Mouse (Mus musculus) MEL (cell line): Measurements from ENCODE around the gene Olfr1043. TPM values are rescaled to one million over a fixed set of nuclear protein-coding genes. Genes with fewer than 3 reads are reported as not detected.

ENCODE experiments used
- DNase-seq: peaks from one replicate; pipeline ENCODE4 v3.0.0; 2011; ENCODE audit warnings: low read depth, low spot score
- H3K27ac ChIP-seq: 2 replicates; pipeline ENCODE4 v1.5.1; 2012; ENCODE audit warnings: low read depth, mild to moderate bottlenecking, control low read depth, low read length, moderate library complexity; ENCODE audit not compliant: control insufficient read depth
- H3K27me3 ChIP-seq, 2 experiments: fragments of 150-350 bp in 1 of 2; sonication (generic) in 1 of 2; 2 replicates each; pipeline ENCODE4 v1.6.1; 2012; ENCODE audit warnings: low read length in 2 of 2, mild to moderate bottlenecking in 2 of 2, improper control_type of control experiment in 1 of 2, moderate library complexity in 1 of 2; ENCODE audit not compliant: insufficient read depth in 2 of 2, control insufficient read depth in 1 of 2
- H3K36me3 ChIP-seq, 2 experiments: 2 replicates each; pipeline ENCODE4 v1.6.1; 2012 to 2014; ENCODE audit warnings: low read length in 2 of 2, improper control_type of control experiment in 1 of 2, inconsistent platforms in 1 of 2, mild to moderate bottlenecking in 1 of 2; ENCODE audit not compliant: insufficient read depth in 2 of 2, control insufficient read depth in 1 of 2
- H3K4me1 ChIP-seq, 2 experiments: fragments of 150-350 bp in 1 of 2; sonication (generic) in 1 of 2; 2 replicates each; pipeline ENCODE4 v1.6.1; 2012; ENCODE audit warnings: low read length in 2 of 2, improper control_type of control experiment in 1 of 2, mild to moderate bottlenecking in 1 of 2; ENCODE audit not compliant: insufficient read depth in 2 of 2, control insufficient read depth in 1 of 2
- H3K4me3 ChIP-seq, 2 experiments: fragments of 150-350 bp in 1 of 2; sonication (generic) in 1 of 2; 2 replicates each; pipeline ENCODE4 v1.5.1; 2012; ENCODE audit warnings: low read depth in 2 of 2, low read length in 2 of 2, mild to moderate bottlenecking in 2 of 2, moderate library complexity in 2 of 2, control low read depth in 1 of 2, improper control_type of control experiment in 1 of 2; ENCODE audit not compliant: control insufficient read depth in 1 of 2, insufficient read depth in 1 of 2
- H3K79me2 ChIP-seq: 2 replicates; pipeline ENCODE4 v1.6.1; 2012; ENCODE audit warnings: mild to moderate bottlenecking, low read length, moderate library complexity; ENCODE audit not compliant: control insufficient read depth, poor library complexity, insufficient read depth
- H3K9ac ChIP-seq: 2 replicates; pipeline ENCODE4 v1.6.1; 2012; ENCODE audit warnings: low read depth, mild to moderate bottlenecking, control low read depth, low read length, moderate library complexity; ENCODE audit not compliant: control insufficient read depth, poor library complexity, severe bottlenecking
- H3K9me3 ChIP-seq: fragments of 150-350 bp; sonication (generic); replicated peaks from 2 replicates; pipeline ENCODE4 v1.6.1; 2012; ENCODE audit warnings: mild to moderate bottlenecking, low read length, improper control_type of control experiment, moderate library complexity; ENCODE audit not compliant: insufficient read depth
- BHLHE40 ChIP-seq: IDR thresholded peaks from 2 replicates; pipeline ENCODE4 v1.6.1; 2012; ENCODE audit warnings: low read depth, mild to moderate bottlenecking, inconsistent platforms, low read length, improper control_type of control experiment, borderline replicate concordance
- CHD2 ChIP-seq: IDR thresholded peaks from 2 replicates; pipeline ENCODE4 v1.6.1; 2011; ENCODE audit warnings: low read length, improper control_type of control experiment
- CTCF ChIP-seq, 3 experiments: IDR thresholded peaks in 2 of 3; conservative IDR thresholded peaks in 1 of 3; 2 replicates each; pipeline ENCODE4 v1.5.1; 2011 to 2012; ENCODE audit warnings: low read length in 3 of 3, low read depth in 2 of 3, mild to moderate bottlenecking in 2 of 3, improper control_type of control experiment in 1 of 3, inconsistent platforms in 1 of 3, mixed read lengths in 1 of 3, moderate library complexity in 1 of 3; ENCODE audit not compliant: control insufficient read depth in 1 of 3, insufficient read depth in 1 of 3, poor library complexity in 1 of 3, severe bottlenecking in 1 of 3
- E2F4 ChIP-seq: IDR thresholded peaks from 2 replicates; pipeline ENCODE4 v1.6.1; 2011; ENCODE audit warnings: low read depth, low read length, improper control_type of control experiment, borderline replicate concordance
- ELF1 ChIP-seq: IDR thresholded peaks from 2 replicates; pipeline ENCODE4 v1.6.1; 2014; ENCODE audit warnings: low read depth, mild to moderate bottlenecking, inconsistent platforms, low read length, improper control_type of control experiment, moderate library complexity
- EP300 ChIP-seq, 2 experiments: IDR thresholded peaks; 2 replicates each; pipeline ENCODE4 v1.6.1; 2011; ENCODE audit warnings: improper control_type of control experiment in 2 of 2, low read length in 2 of 2, low read depth in 1 of 2, mild to moderate bottlenecking in 1 of 2
- ETS1 ChIP-seq: IDR thresholded peaks from 2 replicates; pipeline ENCODE4 v1.6.1; 2012; ENCODE audit warnings: low read depth, mild to moderate bottlenecking, inconsistent platforms, low read length, improper control_type of control experiment, moderate library complexity
- GATA1 ChIP-seq: IDR thresholded peaks from 2 replicates; pipeline ENCODE4 v1.6.1; 2011; ENCODE audit warnings: low read depth, low read length, improper control_type of control experiment
- JUND ChIP-seq: IDR thresholded peaks from 2 replicates; pipeline ENCODE4 v1.6.1; 2011; ENCODE audit warnings: low read depth, mild to moderate bottlenecking, improper control_type of control experiment, low read length
- MAFK ChIP-seq: IDR thresholded peaks from 2 replicates; pipeline ENCODE4 v1.6.1; 2011; ENCODE audit warnings: low read depth, mild to moderate bottlenecking, low read length, improper control_type of control experiment, borderline replicate concordance
- MEF2A ChIP-seq: IDR thresholded peaks from 2 replicates; pipeline ENCODE4 v1.6.1; 2014; ENCODE audit warnings: low read depth, mild to moderate bottlenecking, inconsistent platforms, low read length, improper control_type of control experiment; ENCODE audit not compliant: poor library complexity, insufficient replicate concordance, severe bottlenecking; ENCODE audit errors: extremely low read depth
- MXI1 ChIP-seq: IDR thresholded peaks from 2 replicates; pipeline ENCODE4 v1.6.1; 2011; ENCODE audit warnings: mild to moderate bottlenecking, low read depth, low read length, improper control_type of control experiment
- NRF1 ChIP-seq: IDR thresholded peaks from 2 replicates; pipeline ENCODE4 v1.6.1; 2014; ENCODE audit warnings: low read depth, mild to moderate bottlenecking, inconsistent platforms, low read length, improper control_type of control experiment, moderate library complexity; ENCODE audit not compliant: poor library complexity, insufficient read depth, severe bottlenecking
- POLR2A ChIP-seq, 2 experiments: IDR thresholded peaks; 2 replicates each; pipeline ENCODE4 v1.6.1; 2011 to 2012; ENCODE audit warnings: low read length in 2 of 2, mild to moderate bottlenecking in 2 of 2, control low read depth in 1 of 2, improper control_type of control experiment in 1 of 2, low read depth in 1 of 2, moderate library complexity in 1 of 2; ENCODE audit not compliant: control insufficient read depth in 1 of 2, insufficient read depth in 1 of 2, poor library complexity in 1 of 2
- POLR2AphosphoS2 ChIP-seq: IDR thresholded peaks from 2 replicates; pipeline ENCODE4 v1.6.1; 2011; ENCODE audit warnings: low read length, improper control_type of control experiment
- RAD21 ChIP-seq: IDR thresholded peaks from 2 replicates; pipeline ENCODE4 v1.6.1; 2011; ENCODE audit warnings: mild to moderate bottlenecking, low read depth, low read length, improper control_type of control experiment
- RCOR1 ChIP-seq: IDR thresholded peaks from 2 replicates; pipeline ENCODE4 v1.6.1; 2012; ENCODE audit warnings: low read depth, mild to moderate bottlenecking, inconsistent platforms, low read length, improper control_type of control experiment
- TAL1 ChIP-seq: IDR thresholded peaks from 2 replicates; pipeline ENCODE4 v1.6.1; 2012; ENCODE audit warnings: mild to moderate bottlenecking, inconsistent platforms, low read length, moderate library complexity, mixed read lengths
- TBP ChIP-seq: IDR thresholded peaks from 2 replicates; pipeline ENCODE4 v1.8.0; 2011; ENCODE audit warnings: low read depth, low read length, improper control_type of control experiment
- TCF12 ChIP-seq: IDR thresholded peaks from 2 replicates; pipeline ENCODE4 v1.6.1; 2014; ENCODE audit warnings: low read depth, mild to moderate bottlenecking, inconsistent platforms, low read length, improper control_type of control experiment, moderate library complexity
- UBTF ChIP-seq: IDR thresholded peaks from 2 replicates; pipeline ENCODE4 v1.6.1; 2012; ENCODE audit warnings: low read depth, mild to moderate bottlenecking, inconsistent platforms, low read length, improper control_type of control experiment, moderate library complexity, borderline replicate concordance; ENCODE audit not compliant: insufficient read depth
- USF1 ChIP-seq: IDR thresholded peaks from 2 replicates; pipeline ENCODE4 v1.6.1; 2014; ENCODE audit warnings: low read depth, mild to moderate bottlenecking, inconsistent platforms, low read length, improper control_type of control experiment, moderate library complexity
- USF2 ChIP-seq, 2 experiments: IDR thresholded peaks; 2 replicates each; pipeline ENCODE4 v1.6.1; 2011 to 2012; ENCODE audit warnings: improper control_type of control experiment in 2 of 2, low read length in 2 of 2, borderline replicate concordance in 1 of 2, inconsistent platforms in 1 of 2, low read depth in 1 of 2, mild to moderate bottlenecking in 1 of 2; ENCODE audit not compliant: insufficient read depth in 1 of 2
- ZC3H11A ChIP-seq: IDR thresholded peaks from 2 replicates; pipeline ENCODE4 v1.6.1; 2012; ENCODE audit warnings: low read depth, mild to moderate bottlenecking, inconsistent platforms, low read length, improper control_type of control experiment
- ZMIZ1 ChIP-seq: IDR thresholded peaks from 2 replicates; pipeline ENCODE4 v1.6.1; 2012; ENCODE audit warnings: low read depth, mild to moderate bottlenecking, inconsistent platforms, low read length, improper control_type of control experiment, moderate library complexity
- polyA plus RNA-seq, 2 experiments: library from polyadenylated mRNA; stranded (reverse) in 1 of 2; unstranded in 1 of 2; fragments of >175 nt in 1 of 2; fragments of >200 nt in 1 of 2; gene quantifications; 2 replicates each; pipeline versions ENCODE4 v1.2.1 to v1.2.4; 2012; ENCODE audit warnings: low replicate concordance in 2 of 2, low read depth in 1 of 2; ENCODE audit not compliant: insufficient read length in 2 of 2, insufficient read depth in 1 of 2, missing spikeins in 1 of 2
- total RNA-seq: library from RNA; depleted of rRNA; stranded (reverse); fragments of 300-350 nt; gene quantifications from 2 replicates; pipeline ENCODE4 v1.2.3, GENCODE M21; 2012; rRNA removed

The Olfr1043 gene
- total RNA-seq (not detected in 2 replicates), polyA plus RNA-seq (not detected)

GRCm38 (mm10) chr2:86167422-86167821 is at the start of gene Olfr1043:
Gene Olfr1043 (minus strand): TSS chr2:86167522.
- Histone ChIP-seq H3K4me1 (no peaks in the 10 kb centered on the region), H3K9ac (no peak within 1 kb of the TSS), H3K9me3 (no peaks in the 10 kb centered on the region), H3K79me2 (no peaks in the 10 kb centered on the region), H3K27ac (no peak within 1 kb of the TSS), H3K36me3 (no peaks in the 10 kb centered on the region), H3K27me3 (no peaks in the 10 kb centered on the region), H3K4me3 (no peak within 1 kb of the TSS)
- DNase-seq: no peak
- no peak for TF ChIP-seq CHD2
- TF ChIP-seq E2F4: no peak
- TF ChIP-seq POLR2A (IDR thresholded peaks at IDR 0.05; ENCODE audit: control insufficient read depth in 1 of 2, insufficient read depth in 1 of 2, low read depth in 1 of 2, low read length in 2 of 2, poor library complexity in 1 of 2): no peak
- no peak for TF ChIP-seq GATA1
- TF ChIP-seq BHLHE40: no peak
- no peak for TF ChIP-seq ZC3H11A
- no peak for TF ChIP-seq NRF1
- no peak for TF ChIP-seq USF2 (IDR thresholded peaks at IDR 0.05; ENCODE audit: borderline replicate concordance in 1 of 2, insufficient read depth in 1 of 2, low read depth in 1 of 2, low read length in 2 of 2)
- TF ChIP-seq TBP: no peak
- TF ChIP-seq TAL1: no peak
- TF ChIP-seq JUND: no peak
- TF ChIP-seq MEF2A: no peak
- TF ChIP-seq CTCF (IDR thresholded peaks at IDR 0.05 in 2 of 3, conservative IDR thresholded peaks at IDR 0.05 in 1 of 3; ENCODE audit: control insufficient read depth in 1 of 3, insufficient read depth in 1 of 3, low read depth in 2 of 3, low read length in 3 of 3, poor library complexity in 1 of 3, severe bottlenecking in 1 of 3): no peak
- TF ChIP-seq UBTF: no peak

DNA sequence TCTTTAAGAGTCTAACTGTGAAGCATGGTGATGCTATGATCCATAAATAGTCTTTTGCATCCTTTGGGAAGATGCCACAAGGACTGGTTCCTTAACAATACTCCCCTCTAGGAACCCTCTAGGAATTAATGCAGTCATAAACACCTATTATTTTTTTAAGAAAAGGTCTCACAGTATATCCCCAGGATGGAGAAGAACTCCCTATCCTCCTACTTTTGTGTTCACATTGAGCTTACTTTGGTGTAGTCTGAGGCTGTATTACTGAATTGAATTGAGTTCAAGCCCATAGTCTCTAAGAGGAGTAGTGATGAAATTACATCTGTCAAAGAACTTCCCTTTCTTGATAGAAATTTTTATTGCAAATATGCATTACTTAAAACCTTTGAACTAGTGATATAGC is 35.6 kb upstream of the Olfr1043 start, which contains the start of gene Olfr1045:
TSS of gene Olfr1045 (minus strand) at position 101 of the 400 bp plus-strand sequence.
- Histone ChIP-seq H3K27ac (no peak within 1 kb of the TSS), H3K4me1 (no peaks in the 10 kb centered on the region), H3K36me3 (no peaks in the 10 kb centered on the region), H3K9me3 (no peaks in the 10 kb centered on the region), H3K9ac (no peak within 1 kb of the TSS), H3K27me3 (no peaks in the 10 kb centered on the region), H3K4me3 (no peak within 1 kb of the TSS), H3K79me2 (no peaks in the 10 kb centered on the region)
- TF ChIP-seq ELF1 (no peak), RAD21 (no peak), TCF12 (no peak), MEF2A (no peak), USF1 (no peak), ZMIZ1 (no peak), POLR2AphosphoS2 (no peak), MAFK (no peak), TBP (no peak), ETS1 (no peak), GATA1 (no peak), RCOR1 (no peak), POLR2A (IDR thresholded peaks at IDR 0.05; ENCODE audit: control insufficient read depth in 1 of 2, insufficient read depth in 1 of 2, low read depth in 1 of 2, low read length in 2 of 2, poor library complexity in 1 of 2) (no peak), MXI1 (no peak), EP300 (IDR thresholded peaks at IDR 0.05; ENCODE audit: low read depth in 1 of 2, low read length in 2 of 2) (no peak), CTCF (IDR thresholded peaks at IDR 0.05 in 2 of 3, conservative IDR thresholded peaks at IDR 0.05 in 1 of 3; ENCODE audit: control insufficient read depth in 1 of 3, insufficient read depth in 1 of 3, low read depth in 2 of 3, low read length in 3 of 3, poor library complexity in 1 of 3, severe bottlenecking in 1 of 3) (no peak)
- no peak for DNase-seq
